In the genomic region with DNA sequence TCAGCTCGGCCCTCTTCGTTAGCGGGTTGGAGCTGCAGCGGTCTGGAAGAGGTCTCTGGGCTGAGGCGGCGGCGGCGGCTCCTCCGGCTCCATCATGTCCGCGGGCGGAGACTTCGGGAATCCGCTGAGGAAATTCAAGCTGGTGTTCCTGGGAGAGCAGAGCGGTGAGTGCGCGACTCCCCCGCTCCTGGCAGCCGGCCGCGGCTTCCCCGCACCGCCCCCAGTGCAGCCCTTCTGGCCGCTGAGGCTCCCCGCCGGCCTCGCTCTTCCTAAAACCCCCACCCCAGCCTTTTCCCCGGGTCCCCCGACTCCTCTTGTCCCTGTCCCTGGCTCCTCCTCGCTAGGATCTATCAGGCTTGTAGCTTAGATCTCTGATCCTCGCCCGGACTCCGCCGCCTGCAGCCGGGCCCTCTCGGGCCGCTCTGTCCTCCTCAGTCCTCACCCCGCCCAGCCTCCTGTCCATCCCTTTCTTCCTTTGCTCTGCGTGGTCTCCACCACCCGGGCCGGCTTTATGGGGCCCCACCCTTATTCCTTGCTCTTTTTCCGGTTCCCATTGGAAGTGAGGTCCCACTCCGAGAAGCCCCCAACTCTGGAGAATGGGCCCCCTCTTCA, we compare ENCODE assay signal across 7 mouse cellular contexts. TPM values are rescaled to one million over a fixed set of nuclear protein-coding genes. Genes with fewer than 3 reads are reported as not detected.
DNase-seq lines count a peak whose midpoint lies in the region; ATAC-seq and TF ChIP-seq lines count a peak whose summit lies in the region.

A gene (minus strand): TSS at position 172 of the 612 bp plus-strand sequence.

- peak; percentile 8; the same call in 1 of the 2 replicates for ATAC-seq in hindbrain, embryonic 15.5 days (ENCODE audit: low FRiP score, low read depth)

- no peak for TF ChIP-seq CTCF in cortical plate, adult 2 months (IDR thresholded peaks at IDR 0.05; ENCODE audit: extremely low read depth, insufficient read depth, low read length)

- no peak for TF ChIP-seq POLR2A in cortical plate, adult 2 months (IDR thresholded peaks at IDR 0.05; ENCODE audit: extremely low read depth, insufficient read depth, low read length)

- 0% methylated on average over 42 of the region's 43 CpGs for WGBS in hindbrain, embryonic 15.5 days

- H3K27me3 ChIP-seq in hindbrain, embryonic 15.5 days: 0 out of 2 replicates have a peak, but pooled peaks cover 5% of the 10 kb centered on the region

- H3K4me1 ChIP-seq in cortical plate, adult 2 months (ENCODE audit: control insufficient read depth, insufficient read depth, low read length): peaks cover 5% of the 10 kb centered on the region
- H3K4me1 ChIP-seq in hindbrain, embryonic 15.5 days (replicated peaks): peaks cover 23% of the 10 kb centered on the region

- H3K4me2 ChIP-seq in hindbrain, embryonic 15.5 days: peak within 1 kb of the TSS; percentile 70

- H3K9ac ChIP-seq in hindbrain, embryonic 15.5 days: peak within 1 kb of the TSS; percentile 99

- H3K27ac ChIP-seq in cortical plate, adult 2 months (ENCODE audit: insufficient read depth, low read length): peak within 1 kb of the TSS; percentile 99
- H3K27ac ChIP-seq in hindbrain, embryonic 15.5 days (replicated peaks): peak within 1 kb of the TSS; percentile 99

- peak within 1 kb of the TSS; percentile 37 for H3K4me3 ChIP-seq in cortical plate, adult 2 months (ENCODE audit: insufficient read depth, low read length)
- H3K4me3 ChIP-seq in hindbrain, embryonic 15.5 days: peak within 1 kb of the TSS; percentile 84

- H3K36me3 ChIP-seq in hindbrain, embryonic 15.5 days: no peaks in the 10 kb centered on the region

- peak in 1 of 2 experiments; percentile 69 for DNase-seq in adrenal gland, adult 18-20 months (ENCODE audit: low spot score in 2 of 2)
- peak; percentile 46 to 55 for DNase-seq in gastrocnemius, adult 8-10 months (ENCODE audit: low spot score in 2 of 2)
- DNase-seq in left cerebral cortex, adult 18-20 months (ENCODE audit: low spot score in 2 of 2): peak; percentile 67 to 75
- peak; percentile 46 for DNase-seq in lung, postnatal 36 days
- peak; percentile 20 for DNase-seq in retina, postnatal 7 days (ENCODE audit: low read depth, low spot score)

- no peaks in the 10 kb centered on the region for H3K9me3 ChIP-seq in hindbrain, embryonic 15.5 days

RNA-seq across cellular contexts. Expression of the gene that starts here (rescaled TPM):
- total RNA-seq in adrenal gland, adult 18-20 months (2021): 10 to 100 TPM; 53.7 to 73.3 TPM
- polyA plus RNA-seq in cortical plate, adult 2 months (2012; rRNA removed): 82.6 and 84.8 TPM in 2 replicates
- 10 to 100 TPM; 53.5 to 64.5 (median 58.5) TPM for total RNA-seq in gastrocnemius, adult 8-10 months (2022)
- 81.4 and 83.6 TPM in 2 replicates for polyA plus RNA-seq in hindbrain, embryonic 15.5 days (2015; fragmentation: Nextera tagmentation; extraction: Ambion mirVana)
- 10 to 100 TPM; 73.0 to 75.1 TPM for total RNA-seq in left cerebral cortex, adult 18-20 months (2021)
